Mouse (Mus musculus) bone marrow, adult 2 months (tissue): ENCODE measurements around the gene Tmem59.

Experiments
- CTCF ChIP-seq: fragments of 200-500 bp; IDR thresholded peaks from 2 replicates; pipeline ENCODE4 v1.5.1; 2011; ENCODE audit warnings: low read length, control low read depth; ENCODE audit not compliant: control insufficient read depth, insufficient read depth
- POLR2A ChIP-seq: fragments of 200-500 bp; IDR thresholded peaks from 2 replicates; pipeline ENCODE4 v1.6.1; 2011; ENCODE audit warnings: low read depth, mild to moderate bottlenecking, control low read depth, low read length, borderline replicate concordance; ENCODE audit not compliant: control insufficient read depth

DNA sequence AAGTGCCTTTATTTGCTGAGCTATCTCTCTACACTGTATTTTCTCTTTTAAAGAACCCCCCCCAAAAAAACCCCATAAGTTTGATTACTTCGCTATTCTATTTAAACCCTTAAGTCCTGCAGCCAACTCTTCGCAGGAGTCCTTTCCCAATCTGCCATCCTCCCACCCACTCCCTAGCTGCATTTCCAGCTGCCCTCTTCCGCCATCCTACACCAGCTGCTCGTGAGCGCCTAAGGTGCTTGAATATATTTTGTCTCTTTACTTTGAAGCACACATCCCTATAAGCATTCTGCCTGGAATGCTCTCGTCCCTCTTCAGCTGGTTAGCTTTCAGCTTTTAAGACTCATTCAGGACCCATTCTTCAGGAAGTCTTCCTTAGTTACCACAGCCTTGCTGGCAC is 27.2 kb upstream of the Tmem59 start:
- TF ChIP-seq POLR2A (no peak), CTCF (no peak)
